Mouse (Mus musculus) MEL (cell line): ENCODE measurements at regions not wholly inside any gene's neighbourhood (a gene's known extent, or its start where the extent isn't known, plus 50 kb on each side); places are given as distances from the start of the nearest gene placed in this dataset.
"Not testable (repeated sequence)": the region's sequence is repeated elsewhere in the genome, so short reads cannot be mapped to it uniquely, and the experiment has no call there.

Experiments
- DNase-seq: peaks from one replicate; pipeline ENCODE4 v3.0.0; 2011; ENCODE audit warnings: low read depth, low spot score
- H3K27ac ChIP-seq: 2 replicates; pipeline ENCODE4 v1.5.1; 2012; ENCODE audit warnings: low read depth, mild to moderate bottlenecking, control low read depth, low read length, moderate library complexity; ENCODE audit not compliant: control insufficient read depth
- H3K27me3 ChIP-seq, 2 experiments: fragments of 150-350 bp in 1 of 2; sonication (generic) in 1 of 2; 2 replicates each; pipeline ENCODE4 v1.6.1; 2012; ENCODE audit warnings: low read length in 2 of 2, mild to moderate bottlenecking in 2 of 2, improper control_type of control experiment in 1 of 2, moderate library complexity in 1 of 2; ENCODE audit not compliant: insufficient read depth in 2 of 2, control insufficient read depth in 1 of 2
- H3K36me3 ChIP-seq, 2 experiments: 2 replicates each; pipeline ENCODE4 v1.6.1; 2012 to 2014; ENCODE audit warnings: low read length in 2 of 2, improper control_type of control experiment in 1 of 2, inconsistent platforms in 1 of 2, mild to moderate bottlenecking in 1 of 2; ENCODE audit not compliant: insufficient read depth in 2 of 2, control insufficient read depth in 1 of 2
- H3K4me1 ChIP-seq, 2 experiments: fragments of 150-350 bp in 1 of 2; sonication (generic) in 1 of 2; 2 replicates each; pipeline ENCODE4 v1.6.1; 2012; ENCODE audit warnings: low read length in 2 of 2, improper control_type of control experiment in 1 of 2, mild to moderate bottlenecking in 1 of 2; ENCODE audit not compliant: insufficient read depth in 2 of 2, control insufficient read depth in 1 of 2
- H3K4me3 ChIP-seq, 2 experiments: fragments of 150-350 bp in 1 of 2; sonication (generic) in 1 of 2; 2 replicates each; pipeline ENCODE4 v1.5.1; 2012; ENCODE audit warnings: low read depth in 2 of 2, low read length in 2 of 2, mild to moderate bottlenecking in 2 of 2, moderate library complexity in 2 of 2, control low read depth in 1 of 2, improper control_type of control experiment in 1 of 2; ENCODE audit not compliant: control insufficient read depth in 1 of 2, insufficient read depth in 1 of 2
- H3K79me2 ChIP-seq: 2 replicates; pipeline ENCODE4 v1.6.1; 2012; ENCODE audit warnings: mild to moderate bottlenecking, low read length, moderate library complexity; ENCODE audit not compliant: control insufficient read depth, poor library complexity, insufficient read depth
- H3K9ac ChIP-seq: 2 replicates; pipeline ENCODE4 v1.6.1; 2012; ENCODE audit warnings: low read depth, mild to moderate bottlenecking, control low read depth, low read length, moderate library complexity; ENCODE audit not compliant: control insufficient read depth, poor library complexity, severe bottlenecking
- H3K9me3 ChIP-seq: fragments of 150-350 bp; sonication (generic); replicated peaks from 2 replicates; pipeline ENCODE4 v1.6.1; 2012; ENCODE audit warnings: mild to moderate bottlenecking, low read length, improper control_type of control experiment, moderate library complexity; ENCODE audit not compliant: insufficient read depth
- EP300 ChIP-seq, 2 experiments: IDR thresholded peaks; 2 replicates each; pipeline ENCODE4 v1.6.1; 2011; ENCODE audit warnings: improper control_type of control experiment in 2 of 2, low read length in 2 of 2, low read depth in 1 of 2, mild to moderate bottlenecking in 1 of 2
- ETS1 ChIP-seq: IDR thresholded peaks from 2 replicates; pipeline ENCODE4 v1.6.1; 2012; ENCODE audit warnings: low read depth, mild to moderate bottlenecking, inconsistent platforms, low read length, improper control_type of control experiment, moderate library complexity
- MEF2A ChIP-seq: IDR thresholded peaks from 2 replicates; pipeline ENCODE4 v1.6.1; 2014; ENCODE audit warnings: low read depth, mild to moderate bottlenecking, inconsistent platforms, low read length, improper control_type of control experiment; ENCODE audit not compliant: poor library complexity, insufficient replicate concordance, severe bottlenecking; ENCODE audit errors: extremely low read depth
- NELFE ChIP-seq: IDR thresholded peaks from 2 replicates; pipeline ENCODE4 v1.6.1; 2011; ENCODE audit warnings: low read depth, low read length, improper control_type of control experiment
- RCOR1 ChIP-seq: IDR thresholded peaks from 2 replicates; pipeline ENCODE4 v1.6.1; 2012; ENCODE audit warnings: low read depth, mild to moderate bottlenecking, inconsistent platforms, low read length, improper control_type of control experiment
- TBP ChIP-seq: IDR thresholded peaks from 2 replicates; pipeline ENCODE4 v1.8.0; 2011; ENCODE audit warnings: low read depth, low read length, improper control_type of control experiment
- TCF12 ChIP-seq: IDR thresholded peaks from 2 replicates; pipeline ENCODE4 v1.6.1; 2014; ENCODE audit warnings: low read depth, mild to moderate bottlenecking, inconsistent platforms, low read length, improper control_type of control experiment, moderate library complexity

- no peak for TF ChIP-seq NELFE
Observed at GRCm38 (mm10) chr13:35604765-35605164, 54.9 kb upstream of the Cdyl start (continued).

DNA sequence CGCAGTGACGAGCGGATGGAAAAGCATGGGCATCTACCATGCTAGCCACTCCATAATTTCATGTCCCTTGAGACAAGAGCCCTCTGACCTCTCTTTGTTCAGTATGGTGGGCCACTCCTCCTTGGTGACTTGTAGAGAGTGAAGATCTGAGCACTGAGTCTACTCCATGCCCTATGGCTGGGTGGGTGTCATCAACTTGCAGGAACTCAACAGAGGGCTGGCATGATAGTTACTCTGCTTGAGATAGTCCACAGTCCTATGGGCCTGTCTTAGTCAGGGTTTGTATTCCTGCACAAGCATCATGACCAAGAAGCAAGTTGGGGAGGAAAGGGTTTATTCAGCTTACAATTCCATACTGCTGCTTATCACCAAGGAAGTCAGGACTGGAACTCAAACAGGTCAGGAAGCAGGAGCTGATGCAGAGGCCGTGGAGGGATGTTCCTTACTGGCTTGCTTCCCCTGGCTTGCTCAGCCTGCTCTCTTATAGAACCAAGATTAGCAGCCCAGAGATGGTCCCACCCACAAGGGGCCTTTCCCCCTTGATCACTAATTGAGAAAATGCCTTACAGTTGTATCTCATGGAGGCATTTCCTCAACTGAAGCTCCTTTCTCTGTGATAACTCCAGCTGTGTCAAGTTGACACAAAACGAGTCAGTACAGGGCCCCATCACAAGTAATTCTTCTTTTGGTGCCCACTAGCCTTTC lies 52.6 kb upstream of the Cdyl start:
- peak; percentile 22 for DNase-seq
- not testable (repeated sequence) for H3K27me3 ChIP-seq

DNA sequence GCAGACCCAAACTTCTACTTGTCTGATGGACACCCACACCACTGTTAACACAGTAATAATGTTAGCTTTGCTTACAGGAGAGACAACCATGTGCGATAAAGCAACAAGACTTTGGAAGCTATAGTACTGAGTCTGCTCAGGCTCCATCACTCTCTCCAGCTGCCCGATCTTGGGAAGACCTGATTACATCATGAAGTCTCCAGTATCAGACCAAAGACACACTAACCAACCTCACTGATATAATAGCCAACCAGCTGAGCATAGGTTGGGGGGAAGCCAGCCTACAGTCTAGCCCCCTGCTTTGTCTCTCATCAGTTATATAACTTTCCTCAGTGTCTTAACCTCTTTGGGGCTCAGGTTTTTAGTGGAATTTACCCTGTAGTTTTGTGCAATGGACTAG lies 51.9 kb upstream of the Cdyl start:
- Histone ChIP-seq H3K36me3 (peaks cover 0 to 54% of the 10 kb centered on the region in 2 experiments; a peak in 2 of 4 replicates), H3K9ac (no peak overlapping the region), H3K4me1 (peaks cover 20 to 68% of the 10 kb centered on the region in 2 experiments), H3K27me3 (no peaks in the 10 kb centered on the region), H3K79me2 (no peaks in the 10 kb centered on the region), H3K27ac (peak overlapping the region; percentile 14; the same call in 1 of the 2 replicates), H3K4me3 (no peak overlapping the region), H3K9me3 (no peaks in the 10 kb centered on the region)
- peak; percentile 34; the same call in 1 of the 2 replicates for TF ChIP-seq TCF12
- no peak for TF ChIP-seq MEF2A
- TF ChIP-seq TBP, result no peak
- peak in 1 of 2 experiments; percentile 9; a peak in 1 of 4 replicates for TF ChIP-seq EP300 (IDR thresholded peaks at IDR 0.05; ENCODE audit: low read depth in 1 of 2, low read length in 2 of 2)
- no peak for TF ChIP-seq NELFE
- TF ChIP-seq ETS1, result peak; percentile 63
- TF ChIP-seq RCOR1, result no peak
- peak; percentile 20 for DNase-seq

More for the DNA sequence above, 52.6 kb upstream of the Cdyl start:
- H3K4me3 ChIP-seq, H3K9me3 ChIP-seq, H3K9ac ChIP-seq, H3K79me2 ChIP-seq: not testable (repeated sequence)
- H3K4me1 ChIP-seq, result peaks cover 20 to 62% of the 10 kb centered on the region in 2 experiments
- peaks cover 0 to 47% of the 10 kb centered on the region in 2 experiments; a peak in 2 of 4 replicates for H3K36me3 ChIP-seq
- H3K27ac ChIP-seq, result peak overlapping the region; percentile 14; the same call in 1 of the 2 replicates
